Mouse (Mus musculus): ENCODE measurements around the gene Stox2.

GRCm38 (mm10) chr8:47494602-47495153, 48.5 kb upstream of the Stox2 start:
- TF ChIP-seq CTCF (conservative IDR thresholded peaks at IDR 0.05; ENCODE audit: insufficient read depth, insufficient read length, low read depth, low read length) = no peak
- no peak for TF ChIP-seq POLR2A (IDR thresholded peaks at IDR 0.05; ENCODE audit: low read depth, low read length)
